Mouse (Mus musculus) lung, adult 2 months (tissue): Measurements from ENCODE around the gene Tm9sf2.

ENCODE experiments used
- CTCF ChIP-seq: fragments of 200-500 bp; IDR thresholded peaks from 2 replicates; pipeline ENCODE4 v1.5.1; 2011; ENCODE audit warnings: mild to moderate bottlenecking, low read length, control low read depth; ENCODE audit not compliant: insufficient read depth
- POLR2A ChIP-seq: fragments of 200-500 bp; IDR thresholded peaks from 2 replicates; pipeline ENCODE4 v1.6.1; 2011; ENCODE audit warnings: low read depth, mild to moderate bottlenecking, control low read depth, low read length, borderline replicate concordance; ENCODE audit errors: extremely low read depth

GRCm38 (mm10) chr14:122077017-122077416, 29.8 kb upstream of the Tm9sf2 start:
- no peak for TF ChIP-seq CTCF
- no peak for TF ChIP-seq POLR2A
